Mouse (Mus musculus): ENCODE data around the gene Ercc4. TPM values are rescaled to one million over a fixed set of nuclear protein-coding genes. Genes with fewer than 3 reads are reported as not detected.

Ercc4 gene
- polyA plus RNA-seq, 1 experiment: 12.2 TPM

- DNase-seq (ENCODE audit: low read depth): no peak
Observed at GRCm38 (mm10) chr16:13194882-13195281, 85.4 kb downstream of the Ercc4 start.

- no peak for DNase-seq (ENCODE audit: low read depth)
Observed at GRCm38 (mm10) chr16:13196626-13197025, 87.1 kb downstream of the Ercc4 start.

- DNase-seq (ENCODE audit: low read depth): no peak
Observed at GRCm38 (mm10) chr16:13197293-13197692, 87.8 kb downstream of the Ercc4 start.

GRCm38 (mm10) chr16:13199204-13199603 lies 89.7 kb downstream of the Ercc4 start:
- no peak for DNase-seq (ENCODE audit: low read depth)

Other genes with a start within 250 kb of the Ercc4 start
- gene Mrtfb, start 146.8 kb downstream of the Ercc4 start, polyA plus RNA-seq (2012; rRNA removed): 8.1 and 13.1 TPM in 2 replicates

All from gonadal fat pad, adult 2 months (tissue).